Mouse (Mus musculus) thymus, adult 2 months (tissue): ENCODE data around the gene Ppm1h.

ENCODE experiments used
- CTCF ChIP-seq: fragments of 200-500 bp; IDR thresholded peaks from 2 replicates; pipeline ENCODE4 v1.5.1; 2012; ENCODE audit warnings: mild to moderate bottlenecking, control low read depth, low read length, moderate library complexity, borderline replicate concordance; ENCODE audit not compliant: control insufficient read depth, poor library complexity, insufficient read depth; ENCODE audit errors: extremely low read depth
- POLR2A ChIP-seq: fragments of 200-500 bp; IDR thresholded peaks from 2 replicates; pipeline ENCODE4 v1.6.1; 2012; ENCODE audit warnings: mild to moderate bottlenecking, low read length, control low read depth, moderate library complexity; ENCODE audit not compliant: control insufficient read depth, poor library complexity, insufficient read depth; ENCODE audit errors: extremely low read depth

DNA sequence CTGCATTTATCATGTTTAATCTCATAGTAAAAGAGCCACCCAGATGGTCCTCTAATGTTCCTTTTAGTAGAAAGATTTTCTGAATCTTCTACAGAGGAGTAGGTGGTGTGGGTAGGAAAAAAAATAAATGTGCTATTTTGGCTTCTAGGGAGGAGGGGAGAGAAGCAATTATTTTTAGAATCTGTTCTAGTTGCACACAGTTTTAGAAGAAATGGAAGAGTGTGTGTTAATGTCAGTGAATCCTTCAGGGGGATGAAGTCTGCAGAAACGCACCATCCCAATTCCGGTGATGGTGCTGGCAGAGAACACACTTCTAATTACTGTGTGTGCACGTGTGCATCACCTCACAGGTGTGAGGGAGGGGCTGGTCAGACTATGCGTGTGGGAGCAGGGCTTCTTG is 129.6 kb downstream of the Ppm1h start:
- TF ChIP-seq CTCF: no peak
- no peak for TF ChIP-seq POLR2A
